Mouse (Mus musculus): ENCODE measurements around the gene Foxf1. TPM values are rescaled to one million over a fixed set of nuclear protein-coding genes. Genes with fewer than 3 reads are reported as not detected.

Gene Foxf1
- polyA plus RNA-seq, 1 experiment from 2014 or later = 0.16 TPM

- no peak for DNase-seq (ENCODE audit: low spot score)
These were observed 44.5 kb downstream of the Foxf1 start for GRCm38 (mm10) chr8:121128531-121129264.

GRCm38 (mm10) chr8:121129265-121129940 is 45.2 kb downstream of the Foxf1 start:
- no peak for DNase-seq (ENCODE audit: low spot score)

- no peak for DNase-seq (ENCODE audit: low spot score)
These were observed 46.3 kb downstream of the Foxf1 start for GRCm38 (mm10) chr8:121130522-121130921.

GRCm38 (mm10) chr8:121132961-121133513 is 48.9 kb downstream of the Foxf1 start:
- no peak for DNase-seq (ENCODE audit: low spot score)

GRCm38 (mm10) chr8:121134102-121134501 is 49.9 kb downstream of the Foxf1 start:
- DNase-seq (ENCODE audit: low spot score) = no peak

GRCm38 (mm10) chr8:121134512-121134911 is 50.3 kb downstream of the Foxf1 start:
- DNase-seq (ENCODE audit: low spot score) = no peak

- DNase-seq (ENCODE audit: low spot score) = no peak
These were observed 52.7 kb downstream of the Foxf1 start for GRCm38 (mm10) chr8:121136856-121137255.

Small RNA genes within 50 kb of the gene (microRNA-seq; reads per million reads assigned to microRNA genes)
- gene Gm27530 (ENCODE audit: borderline number of aligned reads) = not detected

Other genes starting within 250 kb of the Foxf1 start
- gene Mthfsd, start 24.0 kb downstream of the Foxf1 start, polyA plus RNA-seq (2015; fragmentation: Nextera tagmentation; extraction: Ambion mirVana) = 36.4 and 37.1 TPM in 2 replicates
- gene Foxc2, start 31.8 kb downstream of the Foxf1 start, polyA plus RNA-seq (2015; fragmentation: Nextera tagmentation; extraction: Ambion mirVana) = 0.31 and 0.39 TPM in 2 replicates
- gene Foxl1, start 43.6 kb downstream of the Foxf1 start, polyA plus RNA-seq (2015; fragmentation: Nextera tagmentation; extraction: Ambion mirVana) = 0.10 and 0.12 TPM in 2 replicates

Measured in thymus, postnatal 0 days (tissue).